Mouse (Mus musculus): ENCODE data around the gene Manba.
"Not testable (repeated sequence)": the region's sequence is repeated elsewhere in the genome, so short reads cannot be mapped to it uniquely, and the experiment has no call there.

Gene Manba

GRCm38 (mm10) chr3:135485128-135485899 is at the start of gene Manba:
Gene Manba (plus strand): TSS chr3:135485611.
- DNase-seq = peak; percentile 77

GRCm38 (mm10) chr3:135436901-135437616 is 48.4 kb upstream of the Manba start:
- DNase-seq = no peak

GRCm38 (mm10) chr3:135437758-135438495 is 47.5 kb upstream of the Manba start, which contains the start of gene Ube2d3:
Gene Ube2d3 (plus strand): TSS chr3:135438149.
- DNase-seq = peak; percentile 99

GRCm38 (mm10) chr3:135438531-135438912 is 46.9 kb upstream of the Manba start:
- DNase-seq = peak; percentile 95

- DNase-seq = peak; percentile 79
Observed at GRCm38 (mm10) chr3:135438913-135439531, 46.4 kb upstream of the Manba start.

GRCm38 (mm10) chr3:135439651-135440050 is 45.8 kb upstream of the Manba start:
- no peak for DNase-seq

GRCm38 (mm10) chr3:135440221-135440620 is 45.2 kb upstream of the Manba start:
- DNase-seq = peak; percentile 15

GRCm38 (mm10) chr3:135440621-135441020 is 44.8 kb upstream of the Manba start:
- DNase-seq = no peak

GRCm38 (mm10) chr3:135444930-135445329 is 40.5 kb upstream of the Manba start:
- DNase-seq = no peak

GRCm38 (mm10) chr3:135458981-135459380 is 26.4 kb upstream of the Manba start:
- no peak for DNase-seq

GRCm38 (mm10) chr3:135468402-135468801 is 17.0 kb upstream of the Manba start:
- DNase-seq = no peak

- no peak for DNase-seq
Observed at GRCm38 (mm10) chr3:135469146-135469545, 16.3 kb upstream of the Manba start.

GRCm38 (mm10) chr3:135469974-135470373 is 15.4 kb upstream of the Manba start:
- DNase-seq = peak; percentile 62

GRCm38 (mm10) chr3:135470823-135471222 is 14.6 kb upstream of the Manba start:
- no peak for DNase-seq

- DNase-seq = no peak
Observed at GRCm38 (mm10) chr3:135475025-135475424, 10.4 kb upstream of the Manba start.

GRCm38 (mm10) chr3:135476286-135476685 is 9.1 kb upstream of the Manba start:
- DNase-seq = no peak

GRCm38 (mm10) chr3:135476977-135477376 is 8.4 kb upstream of the Manba start:
- DNase-seq = no peak

- not testable (repeated sequence) for DNase-seq
Observed at GRCm38 (mm10) chr3:135479090-135479489, 6.3 kb upstream of the Manba start.

- DNase-seq = no peak
Observed at GRCm38 (mm10) chr3:135480767-135481166, 4.6 kb upstream of the Manba start.

- no peak for DNase-seq
Observed at GRCm38 (mm10) chr3:135481608-135482007, 3.8 kb upstream of the Manba start.

- DNase-seq = not testable (repeated sequence)
Observed at GRCm38 (mm10) chr3:135484650-135485049, 761 bp upstream of the Manba start.

GRCm38 (mm10) chr3:135485900-135486241 is 460 bp downstream of the Manba start:
- DNase-seq = no peak

GRCm38 (mm10) chr3:135486351-135486750 is 940 bp downstream of the Manba start:
- no peak for DNase-seq
